Mouse (Mus musculus) thymus, adult 2 months (tissue): ENCODE results near the gene Prdx5.

ENCODE experiments used
- CTCF ChIP-seq: fragments of 200-500 bp; IDR thresholded peaks from 2 replicates; pipeline ENCODE4 v1.5.1; 2012; ENCODE audit warnings: mild to moderate bottlenecking, control low read depth, low read length, moderate library complexity, borderline replicate concordance; ENCODE audit not compliant: control insufficient read depth, poor library complexity, insufficient read depth; ENCODE audit errors: extremely low read depth
- POLR2A ChIP-seq: fragments of 200-500 bp; IDR thresholded peaks from 2 replicates; pipeline ENCODE4 v1.6.1; 2012; ENCODE audit warnings: mild to moderate bottlenecking, low read length, control low read depth, moderate library complexity; ENCODE audit not compliant: control insufficient read depth, poor library complexity, insufficient read depth; ENCODE audit errors: extremely low read depth

GRCm38 (mm10) chr19:6906199-6906598, 3.7 kb downstream of the Prdx5 start:
- TF ChIP-seq CTCF: no peak
- TF ChIP-seq POLR2A: no peak
